Mouse (Mus musculus): Measurements from ENCODE around the gene Chst11.
"Not testable (repeated sequence)": the region's sequence is repeated elsewhere in the genome, so short reads cannot be mapped to it uniquely, and the experiment has no call there.

Gene Chst11

DNA sequence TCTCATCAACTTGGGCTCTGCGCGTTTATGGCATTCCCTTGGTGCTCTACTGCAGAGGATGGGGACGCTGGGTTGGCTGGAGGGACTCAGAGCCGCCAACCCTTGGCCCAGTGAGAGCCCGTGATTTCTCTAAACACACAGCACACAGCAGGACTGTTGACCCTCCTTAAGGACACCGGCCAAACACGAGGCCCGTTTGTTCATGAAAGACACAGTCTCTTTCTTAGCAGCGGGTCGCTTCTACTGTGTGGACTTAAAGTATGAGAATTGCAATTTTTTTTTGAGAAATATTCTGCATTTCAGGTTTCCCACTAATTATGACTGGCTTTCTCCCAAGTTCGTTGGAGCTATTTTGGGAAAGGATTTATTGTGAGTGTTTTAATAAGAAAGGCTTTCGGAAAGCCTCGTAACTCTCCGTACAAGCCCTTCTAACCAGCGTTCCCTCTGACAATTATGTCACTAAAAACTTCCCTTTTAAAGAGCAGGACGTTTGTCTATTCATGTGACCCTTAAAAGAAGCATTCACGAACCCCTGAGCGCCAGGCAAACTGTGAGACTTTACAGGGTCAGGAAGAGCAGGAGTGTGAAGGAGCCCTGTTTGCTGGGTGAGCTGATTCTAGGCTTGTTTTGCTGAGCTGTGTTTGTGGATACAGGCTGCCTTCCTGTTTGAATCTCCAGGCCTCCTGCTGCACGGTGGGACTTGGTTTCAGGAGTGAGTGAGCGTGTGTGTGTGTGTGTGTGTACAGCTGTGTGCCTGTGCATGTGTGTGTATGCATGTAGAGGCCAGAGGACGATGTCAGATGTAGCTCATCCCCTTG is 122.8 kb downstream of the Chst11 start:
- DNase-seq (ENCODE audit: low read depth, low spot score), result no peak

DNA sequence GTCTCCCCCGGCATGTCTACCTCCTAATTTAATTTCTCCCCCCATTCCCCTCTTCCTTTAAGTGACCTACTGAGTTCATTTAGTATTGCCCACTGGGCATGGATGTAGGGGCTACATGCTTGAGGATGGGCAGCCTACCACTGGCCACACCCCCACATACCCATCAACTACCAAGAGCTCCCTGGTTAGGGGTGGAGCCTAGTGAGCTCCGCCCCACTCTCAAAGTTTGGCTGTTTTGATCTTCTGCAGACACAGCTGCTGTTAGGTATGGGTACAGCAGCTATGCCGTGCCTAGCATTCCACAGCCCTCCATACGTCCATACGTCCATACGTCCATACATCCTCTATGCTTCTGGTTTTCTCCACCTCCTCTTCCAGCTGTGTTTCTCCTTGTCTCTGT is 123.6 kb downstream of the Chst11 start:
- no peak for DNase-seq (ENCODE audit: low read depth, low spot score)

DNA sequence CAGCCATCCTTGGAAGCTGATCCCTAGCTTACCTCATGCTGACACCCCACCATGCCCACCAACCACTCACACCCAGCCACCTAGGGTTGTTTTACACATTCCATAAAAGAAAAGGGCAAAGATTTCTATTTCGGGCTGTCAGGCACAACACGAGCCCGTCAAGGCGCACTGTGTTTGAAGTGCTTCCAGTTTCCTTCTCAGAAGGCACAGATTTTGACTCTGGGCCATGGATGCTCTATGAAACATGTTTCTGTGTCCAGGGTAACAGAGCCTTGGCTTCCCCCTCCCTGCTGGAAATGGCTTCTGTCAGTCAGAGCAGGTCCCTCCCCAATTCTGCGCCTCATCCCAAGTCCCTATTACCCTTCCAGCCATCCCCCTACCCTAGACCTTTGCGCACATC is 125.7 kb downstream of the Chst11 start:
- DNase-seq (ENCODE audit: low read depth, low spot score), result no peak

DNA sequence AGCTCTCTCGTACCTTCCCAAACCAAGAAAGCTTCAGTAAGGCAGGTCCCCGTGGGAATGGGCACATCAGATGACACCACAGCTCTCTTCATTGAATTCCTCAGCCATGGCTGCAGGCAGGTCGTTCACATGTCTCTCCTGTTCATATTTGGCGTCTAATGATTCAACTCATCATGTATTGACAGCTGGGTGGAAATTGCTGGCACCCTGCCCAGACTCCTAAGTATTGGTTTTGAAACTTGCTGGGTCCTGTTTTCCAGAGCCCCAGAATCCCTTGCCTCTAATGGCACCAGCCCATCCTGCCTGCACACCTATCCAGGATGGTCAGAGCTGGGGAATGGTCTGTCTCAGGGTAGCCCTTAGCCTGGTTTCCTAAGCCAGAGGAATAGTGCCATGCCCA is 127.0 kb downstream of the Chst11 start:
- DNase-seq (ENCODE audit: low read depth, low spot score), result no peak

DNA sequence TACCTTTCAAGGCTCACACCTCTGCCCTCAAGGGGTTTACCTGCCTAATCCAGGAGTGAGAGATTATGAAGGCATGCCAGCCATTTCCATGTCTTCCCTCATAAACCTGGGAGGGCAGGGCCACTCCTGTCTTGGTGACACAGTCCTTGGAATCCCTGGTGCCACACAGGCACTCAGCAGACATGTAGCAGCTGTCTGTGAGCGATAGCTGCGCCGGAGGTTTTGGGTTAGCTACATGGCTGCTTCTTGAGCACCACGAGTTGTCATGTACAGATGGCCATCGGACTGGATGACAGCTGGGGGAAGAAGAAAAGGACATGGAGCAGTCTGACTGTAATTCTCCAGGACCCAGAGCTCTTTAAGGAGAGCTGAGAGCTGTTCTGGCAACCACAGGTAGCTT is 129.3 kb downstream of the Chst11 start:
- DNase-seq (ENCODE audit: low read depth, low spot score), result no peak

DNA sequence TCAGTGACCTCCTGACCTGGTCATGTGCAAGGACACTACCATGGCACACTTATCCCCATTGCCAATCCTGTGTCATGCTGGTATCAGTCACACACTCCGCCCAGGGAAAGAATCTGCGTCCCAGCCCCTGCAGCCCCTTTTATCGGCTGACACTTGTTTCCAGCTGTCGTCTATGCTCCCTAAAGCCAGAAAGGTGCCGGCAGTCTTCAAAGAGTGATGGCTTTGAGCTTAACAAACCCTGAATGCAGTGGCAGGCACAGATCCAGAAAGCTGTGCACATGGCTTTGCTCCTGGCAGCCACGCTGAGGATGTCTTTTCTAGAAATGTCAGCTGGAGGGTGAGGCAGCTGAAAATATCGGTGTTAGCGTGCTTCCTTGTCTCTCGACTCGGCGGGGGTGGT is 131.6 kb downstream of the Chst11 start:
- no peak for DNase-seq (ENCODE audit: low read depth, low spot score)

DNA sequence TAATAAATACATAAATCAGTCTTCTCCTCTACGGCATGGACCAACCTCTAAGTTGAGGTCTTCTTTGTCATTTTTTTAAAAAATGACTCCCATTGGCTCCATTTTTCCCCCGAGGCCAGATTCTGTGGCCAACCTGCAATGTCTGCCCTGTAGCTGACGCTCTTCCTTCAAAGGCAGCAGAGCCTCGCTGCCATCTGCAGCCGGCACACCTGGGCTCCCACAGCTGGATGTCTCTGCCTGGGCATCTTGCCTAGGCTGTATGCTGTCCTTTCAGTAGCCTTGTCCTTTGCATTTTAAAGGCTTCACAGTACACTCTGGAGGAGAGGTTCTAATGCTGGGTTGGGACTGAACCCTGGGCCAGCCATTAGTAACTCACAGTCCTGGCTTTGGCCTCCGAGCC is 132.6 kb downstream of the Chst11 start:
- no peak for DNase-seq (ENCODE audit: low read depth, low spot score)

DNA sequence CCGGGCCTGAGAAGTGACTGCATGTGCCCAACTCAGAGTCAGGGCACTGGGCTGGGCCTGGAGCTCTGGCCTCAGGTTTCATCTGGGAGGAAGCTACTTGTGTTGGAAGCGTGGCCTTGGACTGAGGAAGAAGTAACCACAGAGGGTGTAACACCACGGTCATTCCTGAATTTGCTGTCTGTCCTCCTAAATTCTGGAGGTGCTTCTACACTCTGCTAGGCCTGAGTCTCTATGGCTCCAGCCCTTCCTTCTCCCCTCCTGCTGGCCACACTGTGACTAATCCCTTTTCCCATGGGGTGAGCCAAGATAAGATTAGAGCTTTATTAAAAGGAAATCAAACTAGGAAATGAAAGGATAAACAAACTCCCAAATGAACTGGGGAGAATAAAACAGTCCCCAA is 133.3 kb downstream of the Chst11 start:
- DNase-seq (ENCODE audit: low read depth, low spot score), result no peak

DNA sequence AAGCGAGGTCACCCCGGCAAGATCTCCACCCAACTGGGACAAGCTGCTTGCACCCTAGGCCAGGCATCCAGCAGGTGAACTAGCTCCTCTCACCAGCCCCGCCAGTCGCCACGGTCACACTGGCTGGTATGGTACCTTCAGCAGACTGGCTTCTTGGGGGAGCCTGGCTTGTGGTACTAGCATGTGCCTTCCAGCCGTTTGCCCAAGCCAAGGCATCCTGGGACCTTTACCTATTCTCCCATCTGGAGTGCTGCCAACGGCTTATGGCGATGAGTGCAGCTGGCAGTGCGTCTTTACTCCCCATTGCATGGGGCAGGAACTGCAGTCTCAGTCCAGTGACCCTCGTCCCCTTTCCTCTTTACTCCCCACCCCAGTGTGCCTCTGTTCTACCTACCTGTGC is 133.7 kb downstream of the Chst11 start:
- DNase-seq (ENCODE audit: low read depth, low spot score), result no peak

DNA sequence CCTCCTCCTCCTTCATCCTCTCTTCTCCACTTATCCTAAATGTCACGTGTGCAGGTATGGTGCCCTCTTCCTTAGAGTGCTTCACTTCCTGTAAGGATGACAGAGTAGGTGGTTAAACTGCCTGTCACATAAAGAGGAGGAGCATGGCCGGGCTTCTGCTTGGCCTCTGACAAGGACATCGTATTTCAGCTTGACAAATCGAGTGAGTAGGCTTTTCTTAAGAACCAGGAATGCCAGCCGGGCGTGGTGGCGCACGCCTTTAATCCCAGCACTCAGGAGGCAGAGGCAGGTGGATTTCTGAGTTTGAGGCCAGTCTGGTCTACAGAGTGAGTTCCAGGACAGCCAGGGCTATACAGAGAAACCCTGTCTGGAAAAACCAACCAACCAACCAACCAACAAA is 134.2 kb downstream of the Chst11 start:
- not testable (repeated sequence) for DNase-seq (ENCODE audit: low read depth, low spot score)

DNA sequence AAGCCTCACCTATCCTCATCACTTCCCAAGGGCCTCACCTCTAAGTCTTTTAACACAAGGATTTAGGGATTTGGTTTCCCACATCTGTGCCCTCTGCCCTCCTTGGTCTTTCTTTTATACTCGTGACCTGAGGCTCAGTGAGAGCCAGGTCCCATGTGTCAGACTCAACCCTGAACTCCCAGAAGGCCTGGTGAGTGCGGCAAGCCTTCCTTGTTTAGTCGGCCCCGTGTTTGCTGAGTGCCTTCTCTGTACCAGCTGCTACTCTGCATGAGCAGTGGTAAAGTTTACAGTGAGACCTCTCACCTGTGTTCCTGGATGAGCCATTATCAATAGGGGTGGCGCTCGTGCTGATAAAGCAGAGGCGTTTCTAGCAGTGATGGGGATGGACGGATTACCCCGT is 134.6 kb downstream of the Chst11 start:
- DNase-seq (ENCODE audit: low read depth, low spot score), result no peak

DNA sequence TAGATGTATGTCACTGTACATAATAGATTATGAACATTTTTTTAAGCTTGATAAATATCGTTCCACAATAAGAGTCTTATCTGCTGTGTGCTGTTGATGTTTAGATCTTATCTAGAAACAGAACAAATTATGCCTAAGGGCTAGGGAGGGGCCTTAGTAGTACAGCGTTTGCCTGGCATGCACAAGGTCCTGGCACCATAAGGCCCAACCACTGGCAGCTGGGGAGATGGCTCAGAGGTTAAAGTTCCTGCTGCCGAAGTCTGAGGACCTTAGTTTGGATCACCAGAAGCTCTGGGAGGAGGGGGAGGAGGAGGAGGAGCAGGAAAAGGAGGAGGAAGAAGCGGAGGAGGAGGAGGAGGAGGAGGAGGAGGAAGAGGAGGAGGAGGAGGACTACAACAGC is 135.6 kb downstream of the Chst11 start:
- no peak for DNase-seq (ENCODE audit: low read depth, low spot score)

DNA sequence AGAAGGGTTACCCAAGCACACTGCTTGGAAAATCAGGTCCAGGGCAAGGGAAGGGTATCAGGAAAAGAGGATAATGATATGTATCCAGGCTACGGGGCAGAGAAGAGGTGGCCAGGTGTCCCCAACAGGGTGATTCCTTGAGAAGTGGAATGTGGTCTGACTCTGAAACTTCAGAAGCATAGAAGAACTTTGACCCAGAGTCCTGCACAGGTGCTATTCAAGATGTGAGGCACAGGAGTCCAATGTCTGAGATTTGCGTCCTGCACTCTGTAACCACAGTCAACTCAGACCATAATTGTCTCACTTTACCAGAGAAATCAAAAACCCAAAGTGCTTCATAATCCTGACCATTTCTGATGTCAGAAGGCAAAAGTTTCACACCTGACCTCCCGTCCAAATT is 139.3 kb downstream of the Chst11 start:
- no peak for DNase-seq (ENCODE audit: low read depth, low spot score)

DNA sequence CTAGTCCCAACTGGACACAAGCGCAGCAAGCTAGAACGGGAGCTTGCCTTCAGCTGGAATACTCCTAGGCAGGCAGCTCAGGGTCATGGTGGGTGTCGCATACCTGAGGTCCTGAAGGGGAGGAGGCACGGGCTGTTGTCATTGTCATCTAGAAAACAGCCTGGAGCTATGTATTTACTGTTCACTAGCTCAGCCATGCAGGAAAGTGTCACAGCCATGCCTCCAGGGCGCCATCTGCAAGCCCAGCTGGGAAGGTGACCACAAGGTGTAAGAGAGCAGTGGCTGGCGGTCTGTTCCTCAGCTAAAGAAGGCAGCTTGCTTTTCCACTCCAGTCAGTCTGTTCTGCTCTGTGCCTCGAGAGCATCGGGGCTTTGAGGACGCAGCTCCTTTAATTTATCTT is 141.1 kb downstream of the Chst11 start:
- no peak for DNase-seq (ENCODE audit: low read depth, low spot score)

DNA sequence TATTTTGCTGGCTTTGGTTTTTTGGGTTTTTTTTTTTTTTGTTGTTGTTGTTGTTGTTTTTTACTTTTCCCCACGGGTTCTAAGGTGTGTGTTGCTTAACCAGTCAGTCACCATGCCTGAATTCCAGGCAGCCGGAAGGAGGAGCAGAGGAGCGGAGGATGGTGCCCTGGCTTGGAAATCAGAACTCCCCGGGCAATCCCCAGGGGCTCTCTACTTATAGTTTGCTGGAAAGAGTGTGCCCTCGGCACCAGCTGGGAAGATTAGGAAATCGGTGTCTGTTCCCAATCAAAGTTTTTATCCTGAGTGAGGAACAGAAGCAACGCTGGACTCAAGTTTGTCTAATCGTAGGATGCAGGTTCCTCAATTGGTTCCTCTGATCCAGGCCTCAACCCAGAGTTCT is 143.1 kb downstream of the Chst11 start:
- DNase-seq (ENCODE audit: low read depth, low spot score), result no peak

DNA sequence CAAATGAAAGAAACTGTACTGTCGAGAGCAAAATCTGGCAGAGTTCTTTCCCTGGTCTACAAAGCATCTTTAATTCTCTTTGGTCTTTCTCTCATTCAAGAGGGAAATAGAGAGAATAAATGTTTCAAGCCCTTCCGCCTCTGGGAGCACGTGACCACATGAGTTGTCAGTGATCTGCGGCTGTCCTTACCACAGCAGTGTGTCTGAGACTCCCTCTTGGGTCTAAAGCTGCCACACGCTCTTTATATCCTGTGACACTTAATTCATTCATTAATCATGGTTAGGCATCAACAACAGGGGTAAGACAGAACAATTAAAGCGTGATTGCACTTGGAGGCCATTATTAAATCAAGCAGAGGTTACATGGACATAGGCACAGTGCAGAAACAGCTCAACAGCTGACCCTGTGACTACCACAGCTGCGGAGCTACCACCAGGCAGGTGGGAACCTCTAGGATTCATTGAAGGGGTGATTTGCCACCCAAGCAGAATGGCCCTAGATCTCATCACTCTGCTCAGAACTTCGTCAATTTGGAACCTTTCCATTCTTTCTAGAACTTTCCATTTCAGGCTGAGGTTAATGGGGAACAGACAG is 144.4 kb downstream of the Chst11 start:
- DNase-seq (ENCODE audit: low read depth, low spot score), result peak; percentile 35

DNA sequence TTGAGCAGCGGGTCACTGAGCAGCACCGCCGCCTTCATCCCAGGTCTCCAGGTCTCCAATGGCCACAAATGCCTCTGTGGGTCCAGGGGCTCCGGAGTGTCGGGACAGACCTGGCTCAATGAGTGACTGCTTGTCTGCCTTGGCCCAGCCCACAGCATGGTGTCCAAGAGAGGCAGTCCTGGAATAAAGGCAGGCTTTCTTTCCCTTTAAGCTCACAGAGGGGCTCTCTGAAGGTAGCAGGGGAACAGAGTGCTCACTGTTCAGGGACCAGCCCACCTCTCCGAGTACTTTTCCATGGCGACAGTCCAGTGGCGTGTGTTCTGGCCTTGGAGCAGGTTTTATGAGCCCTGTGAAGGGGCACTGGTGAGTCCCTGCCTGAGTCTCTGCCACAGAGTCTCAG is 145.3 kb downstream of the Chst11 start:
- no peak for DNase-seq (ENCODE audit: low read depth, low spot score)

DNA sequence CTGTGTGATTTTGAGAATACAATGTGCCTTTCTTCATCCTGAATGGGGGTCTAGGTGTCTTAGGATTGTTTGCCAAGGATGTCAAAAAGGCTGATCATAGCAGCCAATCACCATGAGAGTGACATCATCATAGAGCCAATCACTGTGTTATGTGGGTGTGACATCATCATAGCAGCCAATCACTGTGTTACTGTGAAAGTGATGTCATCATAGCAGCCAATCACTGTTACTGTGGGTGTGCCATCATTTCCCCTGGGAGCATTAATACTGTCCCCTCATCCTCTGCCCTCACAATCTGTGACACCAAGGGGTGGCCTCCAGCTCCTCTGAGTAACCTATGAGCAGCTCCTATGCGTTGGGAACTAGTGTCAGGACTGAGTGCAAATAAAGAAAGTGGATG is 146.6 kb downstream of the Chst11 start:
- DNase-seq (ENCODE audit: low read depth, low spot score), result no peak

DNA sequence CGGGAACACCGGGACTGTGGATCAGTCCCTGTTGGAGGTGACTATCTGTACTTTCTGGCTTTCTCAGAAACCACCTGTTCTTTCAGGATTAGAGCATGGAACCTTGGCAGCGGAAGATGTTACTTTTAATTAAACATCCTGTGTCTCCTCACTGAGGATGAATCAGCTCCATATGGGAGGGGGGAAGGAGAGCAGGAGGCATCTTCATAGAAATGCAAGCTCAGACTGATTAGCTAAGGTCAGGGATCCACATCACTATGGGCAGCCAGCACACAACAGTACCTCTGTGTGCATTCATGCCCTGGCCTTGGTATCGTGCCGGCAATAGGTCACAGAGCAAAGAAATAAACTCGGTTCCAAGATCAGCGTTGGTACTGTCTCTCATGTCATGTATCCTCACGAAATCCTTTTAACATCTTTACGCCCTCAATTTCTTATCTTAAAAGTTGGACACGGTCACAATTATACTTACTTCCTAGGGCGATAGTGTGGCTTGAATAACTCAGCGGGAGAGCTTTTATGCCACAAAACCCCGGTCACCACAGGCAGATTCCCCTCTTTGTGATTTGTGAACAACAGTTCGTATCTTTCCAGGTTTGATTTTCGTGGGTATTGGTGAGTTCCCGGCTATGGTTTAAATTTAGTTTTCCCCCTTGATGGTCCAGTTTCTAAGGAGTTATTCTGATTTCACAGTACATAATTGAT is 148.7 kb downstream of the Chst11 start:
- DNase-seq (ENCODE audit: low read depth, low spot score), result no peak

DNA sequence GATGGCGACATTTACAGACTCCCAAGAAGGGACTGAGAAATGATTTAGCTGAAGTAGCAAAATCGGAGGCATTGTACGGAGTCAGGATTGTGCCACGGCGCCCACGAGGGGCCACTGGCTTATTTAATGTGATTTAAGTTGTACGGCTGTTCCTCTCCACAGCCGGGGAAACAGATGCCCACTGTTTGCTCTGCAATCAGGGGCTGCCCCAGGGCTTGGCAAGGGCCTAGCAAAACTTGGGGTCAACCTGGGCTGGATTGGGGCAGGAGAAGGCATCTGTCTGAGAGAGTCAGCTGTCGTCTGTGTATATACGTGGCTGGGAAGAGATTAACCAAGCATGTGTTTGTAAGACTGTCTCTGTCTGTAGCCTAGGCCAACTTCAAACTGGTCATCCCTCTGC is 149.6 kb downstream of the Chst11 start:
- no peak for DNase-seq (ENCODE audit: low read depth, low spot score)

DNA sequence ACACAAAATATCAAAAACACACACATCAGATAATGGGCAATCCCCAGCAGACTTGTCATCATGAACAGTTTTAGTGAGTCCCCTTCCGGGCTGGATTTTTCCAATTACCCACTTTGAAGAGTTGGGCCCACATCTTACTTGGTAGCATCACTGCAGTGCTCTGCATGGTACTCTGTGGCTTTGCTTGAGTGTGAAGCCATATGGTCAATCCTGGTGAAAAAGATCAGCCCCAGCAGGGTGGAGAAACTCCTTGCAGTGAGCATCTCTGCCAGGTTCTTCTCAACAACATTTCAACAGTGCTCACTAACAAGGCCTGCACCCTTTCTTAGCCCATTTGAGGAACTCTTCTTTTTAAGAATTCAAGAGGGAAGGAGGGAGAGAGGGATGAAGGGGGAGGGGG is 150.7 kb downstream of the Chst11 start:
- DNase-seq (ENCODE audit: low read depth, low spot score), result no peak

DNA sequence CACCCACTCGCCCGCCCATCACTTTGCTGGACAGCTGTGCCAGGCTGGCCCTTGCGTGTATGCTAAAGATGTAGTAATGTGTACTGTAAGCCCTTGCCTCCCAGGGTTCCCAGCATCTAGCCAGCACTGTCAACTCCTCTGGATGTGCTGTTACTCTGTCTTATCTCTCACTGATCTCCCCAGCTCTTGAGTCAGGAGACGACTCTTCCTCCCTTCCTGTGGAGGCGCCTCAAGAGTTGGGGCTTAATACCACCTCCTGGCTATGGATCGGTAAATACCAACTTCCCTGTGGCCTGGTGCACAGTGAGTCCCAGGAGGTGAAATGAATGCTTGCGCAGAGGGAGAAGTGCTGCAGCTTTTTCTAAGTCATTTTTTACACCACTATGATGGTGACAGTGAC is 151.8 kb downstream of the Chst11 start:
- no peak for DNase-seq (ENCODE audit: low read depth, low spot score)

DNA sequence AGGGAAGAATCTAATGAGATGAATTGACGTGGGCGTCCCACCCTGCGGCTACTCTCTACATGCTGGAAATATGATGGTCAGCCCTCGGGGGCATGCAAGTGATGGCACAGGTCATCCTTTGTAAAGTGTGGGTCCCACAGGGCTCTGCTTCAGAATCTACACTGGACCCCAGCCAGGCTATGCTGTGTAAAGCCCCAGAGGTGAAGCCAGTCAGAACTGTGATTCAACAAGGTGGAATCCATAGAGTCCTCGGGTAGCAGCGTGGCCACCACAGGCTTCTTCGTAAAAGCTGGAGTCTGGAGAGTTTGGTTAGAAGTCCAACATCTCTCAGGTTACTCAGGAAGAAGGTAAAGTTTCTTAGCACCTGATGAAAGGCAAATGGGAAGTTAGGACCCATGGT is 154.0 kb downstream of the Chst11 start:
- no peak for DNase-seq (ENCODE audit: low read depth, low spot score)
